Mouse (Mus musculus): Measurements from ENCODE around the gene Gal3st4.
"Not testable (repeated sequence)": the region's sequence is repeated elsewhere in the genome, so short reads cannot be mapped to it uniquely, and the experiment has no call there.

The Gal3st4 gene

DNA sequence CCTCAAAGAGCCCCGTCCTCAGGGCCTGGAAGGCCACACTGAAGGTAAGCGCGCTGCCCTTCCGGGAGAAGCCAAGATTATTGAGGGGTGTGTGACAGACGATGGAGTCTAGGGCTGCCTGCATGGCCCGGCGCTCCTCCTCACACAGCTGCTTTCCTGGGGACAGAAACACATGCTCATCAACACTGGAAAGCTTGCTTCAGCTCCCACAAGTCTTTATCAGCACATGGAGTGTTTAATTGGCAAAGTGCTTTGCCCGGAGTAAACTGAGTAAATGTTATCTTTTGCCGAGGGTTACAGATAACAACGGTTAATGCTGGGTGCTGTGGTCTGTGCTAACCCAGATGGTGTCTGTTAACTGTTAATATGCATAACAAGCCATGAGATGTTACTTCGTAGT lies 11.8 kb downstream of the Gal3st4 start:
- DNase-seq, result no peak

- DNase-seq, result no peak
Observed at GRCm38 (mm10) chr5:138260051-138260450, 12.6 kb downstream of the Gal3st4 start.

DNA sequence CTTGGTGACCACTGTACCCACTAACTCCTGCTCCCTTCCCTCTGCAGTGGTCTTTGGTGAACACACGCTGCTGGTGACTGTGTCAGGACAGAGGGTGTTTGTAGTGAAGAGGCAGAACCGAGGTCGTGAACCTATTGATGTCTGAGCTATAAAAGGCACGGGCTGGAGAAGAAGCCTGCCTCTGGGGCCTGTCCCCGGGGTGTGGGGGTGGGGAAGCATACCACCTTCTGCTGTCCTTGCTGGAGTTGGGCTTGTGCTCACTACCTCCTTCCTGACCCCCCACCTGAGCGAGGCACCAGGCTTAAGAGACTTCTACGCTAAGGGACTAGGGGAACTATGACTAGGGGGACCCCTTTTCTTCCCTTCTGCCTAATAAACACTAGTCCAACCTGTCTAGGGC lies 13.6 kb downstream of the Gal3st4 start:
- DNase-seq, result no peak

GRCm38 (mm10) chr5:138258542-138258941 lies 14.1 kb downstream of the Gal3st4 start:
- no peak for DNase-seq

- DNase-seq, result no peak
Observed at GRCm38 (mm10) chr5:138258078-138258477, 14.6 kb downstream of the Gal3st4 start.

DNA sequence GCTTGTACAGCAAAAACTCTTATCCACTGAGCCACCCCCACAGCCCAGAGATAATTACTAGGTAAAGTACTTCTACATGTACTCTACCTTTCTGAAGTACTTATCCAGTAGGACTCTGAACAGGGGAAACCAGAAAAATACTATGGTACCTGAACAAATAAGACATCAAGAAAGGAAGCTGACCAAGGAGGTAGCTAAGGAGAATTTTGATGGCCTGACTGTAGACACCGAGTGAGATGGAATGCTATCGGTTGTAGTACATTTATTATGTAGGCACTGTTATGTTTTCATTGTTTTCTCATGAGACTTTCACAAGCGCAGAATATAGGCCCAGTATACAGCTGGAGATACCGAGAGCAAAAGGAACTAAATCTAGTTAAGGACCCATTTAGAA lies 15.1 kb downstream of the Gal3st4 start:
- no peak for DNase-seq

DNA sequence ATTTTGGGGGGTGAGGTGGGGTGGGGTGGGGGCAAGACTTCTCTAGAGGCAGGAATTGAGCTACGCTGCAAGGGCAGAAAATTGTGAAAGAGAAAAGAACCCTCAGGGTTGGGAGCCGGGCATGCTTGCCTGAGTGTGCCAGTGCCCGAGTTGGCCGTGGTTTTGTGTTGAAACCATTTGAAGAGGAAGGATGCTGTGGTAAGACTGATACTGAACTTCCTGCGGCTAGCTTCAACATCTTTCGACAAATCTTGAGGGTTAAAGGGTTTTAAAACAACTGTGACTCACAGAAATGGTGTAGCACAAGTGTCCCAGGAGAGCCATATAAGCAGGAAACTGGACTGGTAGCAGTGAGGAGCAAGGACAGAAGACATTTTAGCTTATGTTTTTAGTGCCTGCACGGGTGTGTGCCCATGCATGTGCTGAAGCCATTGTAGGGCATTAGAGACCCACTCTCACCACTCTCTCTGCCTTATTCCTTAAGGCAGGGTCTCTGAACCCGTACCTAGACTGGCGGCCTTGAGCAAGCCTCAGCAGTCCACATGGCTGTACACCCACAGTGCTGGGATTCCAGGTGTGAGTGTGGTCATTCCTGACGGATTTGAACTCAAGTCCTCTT lies 15.6 kb downstream of the Gal3st4 start:
- no peak for DNase-seq

- peak; percentile 42 to 66 for DNase-seq
Observed at GRCm38 (mm10) chr5:138256094-138256467, 16.6 kb downstream of the Gal3st4 start.

DNA sequence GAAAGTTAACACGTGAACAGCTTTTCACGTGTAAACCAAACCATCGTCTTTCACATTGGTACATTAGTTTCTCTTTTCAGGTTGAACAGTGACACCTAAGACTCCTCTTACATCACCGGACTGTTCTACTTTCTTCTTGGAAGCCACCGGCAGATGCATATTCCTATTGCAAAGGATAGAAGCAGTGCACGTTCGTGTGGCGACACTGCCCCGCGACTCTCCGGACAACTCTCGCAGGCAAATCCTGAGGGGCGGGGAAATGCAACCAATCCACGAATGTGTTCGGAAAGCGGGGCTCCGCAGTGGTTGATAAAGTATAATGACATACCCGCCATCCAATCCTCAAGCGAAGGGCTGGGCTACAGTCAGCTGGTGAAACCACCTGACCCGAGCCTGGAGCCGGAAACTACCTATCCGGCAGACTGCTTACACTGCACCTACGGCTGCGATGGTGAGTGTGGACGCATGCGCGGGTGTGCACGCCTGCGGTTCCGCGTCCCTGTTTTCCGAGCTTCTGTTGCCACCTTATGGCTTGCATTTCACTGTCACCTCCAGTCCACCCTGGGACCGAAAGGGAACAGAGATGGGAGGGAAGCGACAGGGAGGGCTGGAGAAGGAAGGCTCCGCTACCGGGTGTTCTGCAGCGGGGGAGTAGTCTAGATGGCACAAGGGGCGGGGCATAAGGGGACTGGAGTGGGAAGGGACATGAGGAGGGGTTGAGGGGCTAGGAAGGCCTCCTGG lies 17.1 kb downstream of the Gal3st4 start, which contains the start of gene Lamtor4:
Gene Lamtor4 (plus strand): TSS at position 130 of the 741 bp plus-strand sequence.
- DNase-seq, result peak; percentile 97 to 99

DNA sequence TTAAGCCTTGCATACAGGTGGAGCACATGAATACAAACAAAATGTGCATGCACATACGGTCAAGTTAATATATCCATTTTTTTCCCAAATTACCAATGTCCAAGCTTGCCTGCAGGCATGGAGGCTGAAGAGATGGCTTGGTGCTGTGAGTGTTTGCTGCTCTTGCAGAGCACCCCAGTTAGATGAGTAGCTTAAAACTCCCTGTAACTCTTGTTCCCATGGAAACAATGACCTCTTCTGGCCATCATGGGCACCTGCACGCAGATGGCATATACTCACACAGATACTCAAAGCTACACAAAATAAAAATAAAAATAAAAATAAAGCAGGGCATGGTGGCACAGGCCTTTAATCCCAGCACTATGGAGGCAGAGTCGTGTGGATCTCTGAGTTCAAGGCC lies 19.6 kb downstream of the Gal3st4 start:
- DNase-seq, result no peak

- no peak for DNase-seq
Observed at GRCm38 (mm10) chr5:138251144-138251543, 21.5 kb downstream of the Gal3st4 start.

DNA sequence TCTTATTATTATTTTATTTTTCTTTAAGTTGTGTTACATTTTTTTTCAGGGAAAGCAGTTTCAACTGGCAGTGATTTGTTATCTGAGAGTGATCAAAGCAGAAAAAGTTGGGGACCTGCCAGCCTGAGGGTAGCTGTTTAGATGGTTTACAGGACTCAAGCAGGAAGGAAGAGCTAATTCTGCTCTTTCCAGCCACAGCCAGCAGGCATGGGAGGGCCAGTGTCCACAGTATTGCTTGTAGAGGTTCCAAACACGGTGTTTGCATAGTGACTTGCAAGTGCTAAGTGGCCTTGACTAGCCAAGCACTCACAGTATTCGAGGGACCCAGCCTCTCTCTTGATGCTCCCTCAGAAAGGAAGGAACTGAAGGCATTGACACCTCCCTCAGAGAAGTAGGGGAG lies 31.1 kb downstream of the Gal3st4 start:
- DNase-seq, result no peak

- DNase-seq, result no peak
Observed at GRCm38 (mm10) chr5:138234224-138234623, 38.4 kb downstream of the Gal3st4 start.

DNA sequence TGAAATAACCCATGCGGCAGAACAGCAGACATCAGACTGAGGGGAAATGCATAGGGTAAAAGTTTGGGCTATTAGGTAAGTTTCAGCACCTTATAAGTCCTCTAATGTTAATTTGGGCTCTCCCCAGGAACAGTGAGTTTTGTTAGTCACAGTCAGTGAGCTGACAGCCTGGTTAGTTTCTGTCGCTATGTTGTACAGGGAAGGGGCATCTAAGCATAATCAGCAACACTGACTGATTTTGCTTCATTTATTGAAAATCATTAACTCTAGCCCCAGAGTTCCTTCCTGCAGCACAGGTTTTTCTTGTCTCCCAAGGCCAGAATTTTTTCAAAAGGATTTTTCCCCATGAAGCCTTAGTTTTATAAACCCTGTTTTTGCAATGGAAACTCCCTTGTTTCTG lies 38.9 kb downstream of the Gal3st4 start:
- no peak for DNase-seq

- no peak for DNase-seq
Observed at GRCm38 (mm10) chr5:138229511-138229910, 43.1 kb downstream of the Gal3st4 start.

DNA sequence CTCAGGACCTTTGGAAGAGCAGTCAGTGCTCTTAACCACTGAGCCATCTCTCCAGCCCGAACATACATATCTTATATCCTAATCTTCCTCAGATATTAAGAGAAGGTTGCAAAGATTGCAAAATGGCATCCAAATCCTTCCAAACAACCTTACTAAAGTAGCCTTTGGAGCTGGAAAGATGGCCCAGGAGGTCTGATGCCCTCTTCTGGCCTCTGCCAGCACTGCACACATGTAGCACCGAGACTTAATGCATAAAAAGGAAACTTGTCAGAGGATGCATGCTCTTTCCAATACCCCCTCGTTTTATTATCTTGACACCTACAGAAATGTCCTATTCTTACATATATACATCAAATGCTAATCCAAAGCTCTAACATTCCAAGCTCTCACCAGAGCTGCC lies 44.6 kb downstream of the Gal3st4 start:
- DNase-seq, result peak in 1 of 2 experiments; percentile 72

GRCm38 (mm10) chr5:138227367-138227766 lies 45.3 kb downstream of the Gal3st4 start:
- DNase-seq, result no peak

DNA sequence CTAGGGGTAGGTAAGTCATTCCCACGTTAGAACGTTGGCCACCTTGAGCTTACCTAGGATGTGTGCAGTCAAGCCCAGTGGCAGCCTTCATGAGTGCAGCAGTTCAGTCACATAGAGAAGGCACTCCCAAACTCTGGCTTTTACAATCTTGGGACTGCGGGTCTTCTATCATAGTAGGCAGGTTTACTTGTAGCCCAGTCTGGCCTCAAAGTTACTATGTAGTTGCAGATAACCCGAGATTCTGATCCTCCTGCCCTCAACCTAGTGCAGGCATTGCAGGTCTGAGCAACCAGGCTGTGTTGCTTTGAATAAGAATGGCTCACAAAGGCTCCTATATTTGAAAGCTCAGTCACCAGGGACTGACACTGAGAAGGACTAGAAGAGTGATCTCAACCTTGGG lies 46.1 kb downstream of the Gal3st4 start:
- no peak for DNase-seq

DNA sequence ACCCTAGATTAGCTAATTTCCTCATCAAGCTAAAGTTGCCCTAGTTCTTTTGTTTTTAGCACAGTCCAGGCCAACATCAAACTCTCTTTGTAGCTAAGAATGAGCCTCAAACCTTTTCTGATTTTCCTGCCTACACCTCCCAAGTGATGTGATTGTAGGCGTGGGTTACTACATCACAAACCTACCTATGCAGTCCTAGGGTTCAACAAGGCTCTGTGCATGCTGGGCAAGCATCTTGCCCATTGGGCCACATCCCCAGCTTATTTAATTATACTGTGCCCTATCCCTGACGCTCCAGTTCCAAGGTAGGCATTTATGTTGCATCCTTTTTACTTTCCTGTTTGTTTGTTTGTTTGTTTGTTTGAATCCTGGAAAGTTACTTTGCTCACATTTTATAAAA lies 46.9 kb downstream of the Gal3st4 start, which contains the start of gene Nxpe5:
Gene Nxpe5 (plus strand): TSS at position 199 of the 400 bp plus-strand sequence.
- no peak for DNase-seq

- no peak for DNase-seq
Observed at GRCm38 (mm10) chr5:138223287-138223686, 49.4 kb downstream of the Gal3st4 start.

DNA sequence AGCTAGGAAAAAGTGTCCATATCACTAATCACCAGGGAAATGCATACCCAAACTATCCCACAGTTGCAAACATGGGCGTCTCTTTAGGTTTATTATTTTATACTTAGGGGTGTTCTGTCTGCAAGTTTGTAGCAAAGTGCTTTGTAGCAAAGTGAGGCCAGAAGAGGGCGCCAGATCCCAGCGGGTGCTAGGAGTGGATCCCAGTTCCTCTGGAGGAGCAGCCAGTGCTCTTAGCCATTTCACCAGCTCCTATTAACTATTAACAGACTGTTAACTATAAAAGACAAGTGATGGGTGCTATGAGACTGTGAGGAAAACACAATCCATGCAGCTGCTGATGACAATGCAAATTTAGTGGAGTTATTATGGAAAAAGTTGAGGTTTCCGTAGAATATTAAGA lies 50.5 kb downstream of the Gal3st4 start:
- DNase-seq, result peak; percentile 92 to 98

- no peak for DNase-seq
Observed at GRCm38 (mm10) chr5:138219864-138220263, 52.8 kb downstream of the Gal3st4 start.

DNA sequence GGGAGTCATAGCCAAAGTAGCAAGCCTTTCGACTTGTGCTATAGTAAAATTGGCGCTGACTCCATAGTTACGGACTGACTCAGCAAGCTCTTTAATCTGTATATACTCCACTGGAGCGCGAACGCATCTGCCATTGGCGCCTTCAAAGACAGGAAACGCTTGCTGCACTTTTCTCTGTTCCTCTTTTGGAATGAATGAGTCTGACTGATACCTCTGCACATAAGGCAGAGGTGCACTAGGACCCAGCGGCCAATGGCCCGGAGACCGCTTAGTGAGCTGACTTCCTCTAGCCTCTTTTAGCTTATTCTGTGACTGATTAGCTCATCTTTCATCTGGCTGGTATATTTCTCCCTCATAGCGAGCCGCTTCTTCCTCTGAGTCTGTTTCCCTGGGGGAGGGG lies 56.0 kb downstream of the Gal3st4 start:
- DNase-seq, result not testable (repeated sequence)

All from kidney, postnatal 25 days (tissue).